Mouse (Mus musculus): Measurements from ENCODE around the gene Gm20737. TPM values are rescaled to one million over a fixed set of nuclear protein-coding genes. Genes with fewer than 3 reads are reported as not detected.
"Not testable (repeated sequence)": the region's sequence is repeated elsewhere in the genome, so short reads cannot be mapped to it uniquely, and the experiment has no call there.

Gm20737 gene
- total RNA-seq (2012; rRNA removed) = not detected in 2 replicates

DNA sequence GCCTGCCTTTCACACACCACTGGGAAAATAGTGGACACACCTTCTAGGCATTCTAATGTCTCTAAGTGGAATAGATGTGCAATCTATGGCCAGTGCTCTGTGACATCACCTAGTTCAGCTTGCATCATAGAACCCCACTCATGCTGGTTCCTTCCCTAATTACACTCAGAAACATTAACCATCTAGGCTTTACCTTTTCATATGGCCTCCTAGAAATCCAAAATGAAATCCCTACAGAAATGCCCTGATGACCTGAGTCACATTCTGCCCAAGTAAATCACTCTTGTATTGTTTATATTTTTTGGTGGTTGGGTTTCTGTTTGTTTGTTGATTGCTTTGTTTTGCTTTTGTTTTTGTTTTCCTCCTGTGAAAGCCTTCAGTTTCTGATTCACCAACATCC, at the start of gene Gm20737:
Gene Gm20737 (minus strand): TSS at position 101 of the 400 bp plus-strand sequence.
- H3K9me3 ChIP-seq (ENCODE audit: control insufficient read depth, insufficient read depth, low read depth, low read length); H3K4me3 ChIP-seq (ENCODE audit: insufficient read depth in 1 of 2, low read depth in 1 of 2, low read length in 2 of 2, poor library complexity in 1 of 2, severe bottlenecking in 1 of 2); H3K9ac ChIP-seq (ENCODE audit: insufficient read depth, low read depth, low read length, poor library complexity, severe bottlenecking); in situ Hi-C loops (cut with MboI; ENCODE audit: low sequenced_read_pairs in 2 of 2, unreplicated experiment in 2 of 2); H3K4me1 ChIP-seq (ENCODE audit: control insufficient read depth in 2 of 2, insufficient read depth in 2 of 2, low read length in 2 of 2, poor library complexity in 1 of 2); H3K36me3 ChIP-seq (ENCODE audit: control insufficient read depth, insufficient read depth, low read length, poor library complexity, severe bottlenecking); DNase-seq (ENCODE audit: low read depth, low spot score); H3K27ac ChIP-seq (ENCODE audit: insufficient read depth, low read depth, low read length, poor library complexity, severe bottlenecking): not testable (repeated sequence)

DNA sequence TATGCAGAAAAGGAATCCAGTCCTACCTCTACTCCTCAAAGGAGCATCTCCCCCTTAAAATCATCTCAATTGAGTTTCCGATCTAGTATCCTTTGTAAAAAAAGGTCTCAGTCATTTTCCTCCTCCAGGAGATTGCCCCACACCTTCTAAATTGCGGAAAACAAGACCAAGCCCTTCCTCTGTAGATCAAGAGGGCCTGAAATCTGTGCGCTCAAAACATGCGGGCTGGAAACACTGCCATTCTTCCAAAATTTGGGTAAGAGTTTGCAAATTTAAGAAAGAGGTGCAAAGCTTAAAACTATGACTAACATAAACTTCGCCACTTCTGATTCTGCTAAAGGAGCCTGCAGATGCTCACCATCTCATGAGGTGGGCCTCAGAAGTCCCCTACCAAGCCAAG, 17.3 kb upstream of the Gm20737 start, which contains the start of gene Gm21775:
Gene Gm21775 (plus strand): TSS at position 301 of the 400 bp plus-strand sequence.
- H3K9me3 ChIP-seq (ENCODE audit: control insufficient read depth, insufficient read depth, low read depth, low read length); H3K9ac ChIP-seq (ENCODE audit: insufficient read depth, low read depth, low read length, poor library complexity, severe bottlenecking); in situ Hi-C loops (cut with MboI; ENCODE audit: low sequenced_read_pairs in 2 of 2, unreplicated experiment in 2 of 2); H3K4me3 ChIP-seq (ENCODE audit: insufficient read depth in 1 of 2, low read depth in 1 of 2, low read length in 2 of 2, poor library complexity in 1 of 2, severe bottlenecking in 1 of 2); H3K4me1 ChIP-seq (ENCODE audit: control insufficient read depth in 2 of 2, insufficient read depth in 2 of 2, low read length in 2 of 2, poor library complexity in 1 of 2); DNase-seq (ENCODE audit: low read depth, low spot score); H3K27ac ChIP-seq (ENCODE audit: insufficient read depth, low read depth, low read length, poor library complexity, severe bottlenecking); H3K36me3 ChIP-seq (ENCODE audit: control insufficient read depth, insufficient read depth, low read length, poor library complexity, severe bottlenecking): not testable (repeated sequence)

Other genes starting within 250 kb of the Gm20737 start
- gene Gm20834, start 211.5 kb downstream of the Gm20737 start, total RNA-seq (2012; rRNA removed) = not detected in 2 replicates
- not detected in 2 replicates for gene Gm28510, start 123.3 kb downstream of the Gm20737 start, total RNA-seq (2012; rRNA removed)
- not detected in 2 replicates for gene Gm21775, start 17.4 kb upstream of the Gm20737 start, total RNA-seq (2012; rRNA removed)
- gene Gm21900, start 80.3 kb upstream of the Gm20737 start, total RNA-seq (2012; rRNA removed) = not detected in 2 replicates
- not detected in 2 replicates for gene Gm20777, start 216.4 kb upstream of the Gm20737 start, total RNA-seq (2012; rRNA removed)